Mouse (Mus musculus): ENCODE measurements around the gene Apol6. TPM values are rescaled to one million over a fixed set of nuclear protein-coding genes. Genes with fewer than 3 reads are reported as not detected.
A peak's percentile ranks its signal among the peaks of the same experiment; 100 is the strongest.

Gene Apol6
- polyA plus RNA-seq, 1 experiment = 0.51 TPM

GRCm38 (mm10) chr15:77037278-77038161 is 7.0 kb upstream of the Apol6 start:
- 30% methylated on average over 11 of the region's 11 CpGs for WGBS
- H3K27ac ChIP-seq (ENCODE audit: insufficient read depth, low read length) = peak overlapping the region; percentile 58
- H3K27me3 ChIP-seq (ENCODE audit: control insufficient read depth, insufficient read depth, low read length) = no peaks in the 10 kb centered on the region

GRCm38 (mm10) chr15:77039211-77039700 is 5.3 kb upstream of the Apol6 start:
- H3K4me3 ChIP-seq (ENCODE audit: extremely low read depth, insufficient read depth, insufficient read length) = no peak overlapping the region
- 80% methylated on average over 8 of the region's 9 CpGs for WGBS
- DNase-seq (ENCODE audit: low read depth in 1 of 2, low spot score in 2 of 2) = no peak
- no peak overlapping the region for H3K27ac ChIP-seq (ENCODE audit: insufficient read depth, low read length)
- H3K36me3 ChIP-seq (ENCODE audit: control insufficient read depth, insufficient read depth, low read length) = no peaks in the 10 kb centered on the region
- H3K27me3 ChIP-seq (ENCODE audit: control insufficient read depth, insufficient read depth, low read length) = no peaks in the 10 kb centered on the region
- TF ChIP-seq POLR2A (IDR thresholded peaks at IDR 0.05; ENCODE audit: low read depth, low read length) = no peak
- no peak for TF ChIP-seq CTCF (IDR thresholded peaks at IDR 0.05; ENCODE audit: extremely low read depth, insufficient read depth, insufficient read length, insufficient replicate concordance)
- H3K4me1 ChIP-seq (ENCODE audit: control insufficient read depth, insufficient read depth, insufficient read length) = no peaks in the 10 kb centered on the region

More at GRCm38 (mm10) chr15:77037278-77038161, 7.0 kb upstream of the Apol6 start:
- TF ChIP-seq CTCF (IDR thresholded peaks at IDR 0.05; ENCODE audit: extremely low read depth, insufficient read depth, insufficient read length, insufficient replicate concordance) (no peak), POLR2A (IDR thresholded peaks at IDR 0.05; ENCODE audit: low read depth, low read length) (no peak)
- no peak overlapping the region for H3K4me3 ChIP-seq (ENCODE audit: extremely low read depth, insufficient read depth, insufficient read length)
- no peaks in the 10 kb centered on the region for H3K4me1 ChIP-seq (ENCODE audit: control insufficient read depth, insufficient read depth, insufficient read length)
- no peaks in the 10 kb centered on the region for H3K36me3 ChIP-seq (ENCODE audit: control insufficient read depth, insufficient read depth, low read length)
- no peak for DNase-seq (ENCODE audit: low read depth in 1 of 2, low spot score in 2 of 2)

GRCm38 (mm10) chr15:77040784-77041183 is 3.7 kb upstream of the Apol6 start:
- no peak for DNase-seq (ENCODE audit: low read depth in 1 of 2, low spot score in 2 of 2)
- no peaks in the 10 kb centered on the region for H3K27me3 ChIP-seq (ENCODE audit: control insufficient read depth, insufficient read depth, low read length)
- TF ChIP-seq POLR2A (IDR thresholded peaks at IDR 0.05; ENCODE audit: low read depth, low read length) = no peak
- TF ChIP-seq CTCF (IDR thresholded peaks at IDR 0.05; ENCODE audit: extremely low read depth, insufficient read depth, insufficient read length, insufficient replicate concordance) = no peak
- H3K27ac ChIP-seq (ENCODE audit: insufficient read depth, low read length) = no peak overlapping the region
- no peaks in the 10 kb centered on the region for H3K4me1 ChIP-seq (ENCODE audit: control insufficient read depth, insufficient read depth, insufficient read length)
- WGBS = 15% methylated on average over 3 of the region's 3 CpGs
- no peaks in the 10 kb centered on the region for H3K36me3 ChIP-seq (ENCODE audit: control insufficient read depth, insufficient read depth, low read length)
- no peak overlapping the region for H3K4me3 ChIP-seq (ENCODE audit: extremely low read depth, insufficient read depth, insufficient read length)

GRCm38 (mm10) chr15:77045609-77046008 is 1.1 kb downstream of the Apol6 start:
- WGBS = 85% methylated on average over 10 of the region's 10 CpGs
- H3K27ac ChIP-seq (ENCODE audit: insufficient read depth, low read length) = no peak overlapping the region
- no peaks in the 10 kb centered on the region for H3K4me1 ChIP-seq (ENCODE audit: control insufficient read depth, insufficient read depth, insufficient read length)
- no peak overlapping the region for H3K4me3 ChIP-seq (ENCODE audit: extremely low read depth, insufficient read depth, insufficient read length)
- H3K36me3 ChIP-seq (ENCODE audit: control insufficient read depth, insufficient read depth, low read length) = no peaks in the 10 kb centered on the region
- no peaks in the 10 kb centered on the region for H3K27me3 ChIP-seq (ENCODE audit: control insufficient read depth, insufficient read depth, low read length)
- DNase-seq (ENCODE audit: low read depth in 1 of 2, low spot score in 2 of 2) = no peak
- TF ChIP-seq CTCF (IDR thresholded peaks at IDR 0.05; ENCODE audit: extremely low read depth, insufficient read depth, insufficient read length, insufficient replicate concordance) (no peak), POLR2A (IDR thresholded peaks at IDR 0.05; ENCODE audit: low read depth, low read length) (no peak)

- WGBS = 92% methylated on average over 10 of the region's 10 CpGs
- Histone ChIP-seq H3K4me1 (ENCODE audit: control insufficient read depth, insufficient read depth, insufficient read length) (no peaks in the 10 kb centered on the region), H3K36me3 (ENCODE audit: control insufficient read depth, insufficient read depth, low read length) (no peaks in the 10 kb centered on the region)
These were observed 6.0 kb downstream of the Apol6 start, which contains the start of gene Mb for GRCm38 (mm10) chr15:77050570-77050969. Gene Mb (minus strand): TSS chr15:77050670.

GRCm38 (mm10) chr15:77052176-77052575 is 7.6 kb downstream of the Apol6 start:
- H3K36me3 ChIP-seq (ENCODE audit: control insufficient read depth, insufficient read depth, low read length) = no peaks in the 10 kb centered on the region
- no peak overlapping the region for H3K4me3 ChIP-seq (ENCODE audit: extremely low read depth, insufficient read depth, insufficient read length)
- TF ChIP-seq CTCF (IDR thresholded peaks at IDR 0.05; ENCODE audit: extremely low read depth, insufficient read depth, insufficient read length, insufficient replicate concordance) (no peak), POLR2A (IDR thresholded peaks at IDR 0.05; ENCODE audit: low read depth, low read length) (no peak)
- H3K27ac ChIP-seq (ENCODE audit: insufficient read depth, low read length) = no peak overlapping the region
- no peaks in the 10 kb centered on the region for H3K27me3 ChIP-seq (ENCODE audit: control insufficient read depth, insufficient read depth, low read length)
- no peak for DNase-seq (ENCODE audit: low read depth in 1 of 2, low spot score in 2 of 2)
- no peaks in the 10 kb centered on the region for H3K4me1 ChIP-seq (ENCODE audit: control insufficient read depth, insufficient read depth, insufficient read length)
- WGBS = 32% methylated on average over 1 of the region's 1 CpGs

More at GRCm38 (mm10) chr15:77050570-77050969, 6.0 kb downstream of the Apol6 start, which contains the start of gene Mb:
- H3K4me3 ChIP-seq (ENCODE audit: extremely low read depth, insufficient read depth, insufficient read length) = no peak within 1 kb of the TSS
- TF ChIP-seq CTCF (IDR thresholded peaks at IDR 0.05; ENCODE audit: extremely low read depth, insufficient read depth, insufficient read length, insufficient replicate concordance) = no peak
- TF ChIP-seq POLR2A (IDR thresholded peaks at IDR 0.05; ENCODE audit: low read depth, low read length) = no peak
- H3K27me3 ChIP-seq (ENCODE audit: control insufficient read depth, insufficient read depth, low read length) = no peaks in the 10 kb centered on the region
- H3K27ac ChIP-seq (ENCODE audit: insufficient read depth, low read length) = no peak within 1 kb of the TSS
- no peak for DNase-seq (ENCODE audit: low read depth in 1 of 2, low spot score in 2 of 2)

- no peak overlapping the region for H3K27ac ChIP-seq (ENCODE audit: insufficient read depth, low read length)
- H3K27me3 ChIP-seq (ENCODE audit: control insufficient read depth, insufficient read depth, low read length) = no peaks in the 10 kb centered on the region
- H3K4me1 ChIP-seq (ENCODE audit: control insufficient read depth, insufficient read depth, insufficient read length) = no peaks in the 10 kb centered on the region
- TF ChIP-seq CTCF (IDR thresholded peaks at IDR 0.05; ENCODE audit: extremely low read depth, insufficient read depth, insufficient read length, insufficient replicate concordance) = no peak
- TF ChIP-seq POLR2A (IDR thresholded peaks at IDR 0.05; ENCODE audit: low read depth, low read length) = no peak
- DNase-seq (ENCODE audit: low read depth in 1 of 2, low spot score in 2 of 2) = no peak
- H3K36me3 ChIP-seq (ENCODE audit: control insufficient read depth, insufficient read depth, low read length) = no peaks in the 10 kb centered on the region
- 50% methylated on average over 1 of the region's 1 CpGs for WGBS
- H3K4me3 ChIP-seq (ENCODE audit: extremely low read depth, insufficient read depth, insufficient read length) = no peak overlapping the region
These were observed 8.5 kb downstream of the Apol6 start for GRCm38 (mm10) chr15:77053021-77053420.

All from spleen, adult 2 months (tissue).